Mouse (Mus musculus) midbrain, embryonic 10.5 days (tissue): Measurements from ENCODE around the gene Crym. TPM values are rescaled to one million over a fixed set of nuclear protein-coding genes. Genes with fewer than 3 reads are reported as not detected.

Source experiments
- DNase-seq: peaks from one replicate; pipeline ENCODE4 v3.0.0-alpha.2; 2017; ENCODE audit warnings: low spot score
- H3K27ac ChIP-seq: fragments of 300-500 bp; sonication (generic); replicated peaks from 2 replicates; pipeline ENCODE4 v1.5.1; 2016; ENCODE audit warnings: mild to moderate bottlenecking
- H3K27me3 ChIP-seq: fragments of 300-500 bp; sonication (generic); 2 replicates; pipeline ENCODE4 v1.6.1; 2016; ENCODE audit warnings: low read depth, mild to moderate bottlenecking; ENCODE audit not compliant: poor library complexity, severe bottlenecking
- H3K36me3 ChIP-seq: fragments of 300-500 bp; sonication (generic); 2 replicates; pipeline ENCODE4 v1.6.1; 2016; ENCODE audit warnings: mild to moderate bottlenecking, moderate library complexity
- H3K4me1 ChIP-seq: fragments of 300-500 bp; sonication (generic); 2 replicates; pipeline ENCODE4 v1.6.1; 2016
- H3K4me3 ChIP-seq: fragments of 300-500 bp; sonication (generic); 2 replicates; pipeline ENCODE4 v1.5.1; 2016; ENCODE audit warnings: mild to moderate bottlenecking, moderate library complexity
- H3K9me3 ChIP-seq: fragments of 300-500 bp; sonication (generic); replicated peaks from 2 replicates; pipeline ENCODE4 v1.6.1; 2016; ENCODE audit warnings: mild to moderate bottlenecking
- WGBS: fragments of 180-500 bp; shearing (Covaris S2); methylation state at CpG from one replicate; pipeline ENCODE4 v1.1.7; 2016; 5-methylcytosine and 5-hydroxymethylcytosine counted together
- polyA plus RNA-seq: library from polyadenylated mRNA; unstranded; fragments of >200 nt; fragmentation: Nextera tagmentation; extraction: Ambion mirVana; gene quantifications from 2 replicates; pipeline ENCODE4 v1.2.1, GENCODE M21; 2016

The Crym gene
- polyA plus RNA-seq, 1 experiment from 2014 or later = 40.2 TPM

- Histone ChIP-seq H3K4me1 (no peaks in the 10 kb centered on the region), H3K4me3 (no peak overlapping the region), H3K9me3 (no peaks in the 10 kb centered on the region), H3K27ac (no peak overlapping the region), H3K36me3 (no peaks in the 10 kb centered on the region), H3K27me3 (no peaks in the 10 kb centered on the region)
- no peak for DNase-seq
- WGBS = 88% methylated on average over 4 of the region's 4 CpGs
Observed at GRCm38 (mm10) chr7:120181401-120182230, 20.3 kb downstream of the Crym start.

GRCm38 (mm10) chr7:120180547-120180946 lies 21.4 kb downstream of the Crym start:
- DNase-seq = no peak
- no peaks in the 10 kb centered on the region for H3K9me3 ChIP-seq
- no peaks in the 10 kb centered on the region for H3K4me1 ChIP-seq
- H3K36me3 ChIP-seq = no peaks in the 10 kb centered on the region
- 86% methylated on average over 5 of the region's 5 CpGs for WGBS
- H3K27ac ChIP-seq = no peak overlapping the region
- no peak overlapping the region for H3K4me3 ChIP-seq
- no peaks in the 10 kb centered on the region for H3K27me3 ChIP-seq

- no peak for DNase-seq
- Histone ChIP-seq H3K4me3 (no peak overlapping the region), H3K36me3 (no peaks in the 10 kb centered on the region), H3K4me1 (no peaks in the 10 kb centered on the region), H3K9me3 (no peaks in the 10 kb centered on the region), H3K27ac (no peak overlapping the region), H3K27me3 (no peaks in the 10 kb centered on the region)
- WGBS = 44% methylated on average over 2 of the region's 2 CpGs
Observed at GRCm38 (mm10) chr7:120178935-120179334, 23.0 kb downstream of the Crym start.

GRCm38 (mm10) chr7:120177611-120178010 lies 24.3 kb downstream of the Crym start:
- Histone ChIP-seq H3K9me3 (no peaks in the 10 kb centered on the region), H3K4me3 (no peak overlapping the region), H3K4me1 (no peaks in the 10 kb centered on the region), H3K36me3 (no peaks in the 10 kb centered on the region), H3K27me3 (no peaks in the 10 kb centered on the region), H3K27ac (no peak overlapping the region)
- 89% methylated on average over 3 of the region's 3 CpGs for WGBS
- DNase-seq = no peak

- Histone ChIP-seq H3K27ac (no peak overlapping the region), H3K9me3 (no peaks in the 10 kb centered on the region), H3K36me3 (no peaks in the 10 kb centered on the region), H3K4me3 (no peak overlapping the region), H3K4me1 (no peaks in the 10 kb centered on the region), H3K27me3 (no peaks in the 10 kb centered on the region)
- WGBS = 84% methylated on average over 11 of the region's 11 CpGs
- DNase-seq = no peak
Observed at GRCm38 (mm10) chr7:120174723-120175504, 27.0 kb downstream of the Crym start.

- H3K9me3 ChIP-seq = no peaks in the 10 kb centered on the region
- H3K27me3 ChIP-seq = no peaks in the 10 kb centered on the region
- H3K4me1 ChIP-seq = no peaks in the 10 kb centered on the region
- H3K4me3 ChIP-seq = no peak within 1 kb of the TSS
- H3K27ac ChIP-seq = no peak within 1 kb of the TSS
- H3K36me3 ChIP-seq = no peaks in the 10 kb centered on the region
- DNase-seq = no peak
- WGBS = 89% methylated on average over 10 of the region's 10 CpGs
Observed at GRCm38 (mm10) chr7:120173603-120174244, 28.2 kb downstream of the Crym start, which contains the start of gene Anks4b. Gene Anks4b, plus strand, starts transcription at chr7:120173858.

GRCm38 (mm10) chr7:120172188-120172700 lies 29.7 kb downstream of the Crym start:
- Histone ChIP-seq H3K36me3 (no peaks in the 10 kb centered on the region), H3K4me3 (no peak overlapping the region), H3K27me3 (no peaks in the 10 kb centered on the region), H3K9me3 (no peaks in the 10 kb centered on the region), H3K4me1 (no peaks in the 10 kb centered on the region), H3K27ac (no peak overlapping the region)
- WGBS = 79% methylated on average over 1 of the region's 1 CpGs
- no peak for DNase-seq

- Histone ChIP-seq H3K4me3 (no peak overlapping the region), H3K4me1 (no peaks in the 10 kb centered on the region), H3K36me3 (no peaks in the 10 kb centered on the region), H3K27me3 (peaks cover 7% of the 10 kb centered on the region; the same call in 1 of the 2 replicates), H3K27ac (no peak overlapping the region), H3K9me3 (no peaks in the 10 kb centered on the region)
- 88% methylated on average over 11 of the region's 11 CpGs for WGBS
- DNase-seq = no peak
Observed at GRCm38 (mm10) chr7:120163581-120164251, 38.2 kb downstream of the Crym start.

GRCm38 (mm10) chr7:120158121-120158613 lies 43.7 kb downstream of the Crym start:
- Histone ChIP-seq H3K4me1 (peaks cover 22% of the 10 kb centered on the region), H3K9me3 (no peaks in the 10 kb centered on the region), H3K36me3 (no peaks in the 10 kb centered on the region), H3K4me3 (no peak overlapping the region), H3K27ac (no peak overlapping the region), H3K27me3 (peaks cover 22% of the 10 kb centered on the region; the same call in 1 of the 2 replicates)
- no peak for DNase-seq
- WGBS = 39% methylated on average over 4 of the region's 4 CpGs

- no peaks in the 10 kb centered on the region for H3K9me3 ChIP-seq
- no peak overlapping the region for H3K4me3 ChIP-seq
- peaks cover 22% of the 10 kb centered on the region; the same call in 1 of the 2 replicates for H3K27me3 ChIP-seq
- no peak for DNase-seq
- no peaks in the 10 kb centered on the region for H3K36me3 ChIP-seq
- 48% methylated on average over 5 of the region's 5 CpGs for WGBS
- H3K4me1 ChIP-seq = peaks cover 22% of the 10 kb centered on the region
- H3K27ac ChIP-seq = no peak overlapping the region
Observed at GRCm38 (mm10) chr7:120157575-120158061, 44.3 kb downstream of the Crym start.

GRCm38 (mm10) chr7:120156841-120157409 lies 45.0 kb downstream of the Crym start:
- WGBS = 51% methylated on average over 2 of the region's 2 CpGs
- Histone ChIP-seq H3K4me1 (peaks cover 22% of the 10 kb centered on the region), H3K9me3 (no peaks in the 10 kb centered on the region), H3K4me3 (no peak overlapping the region), H3K27ac (no peak overlapping the region), H3K36me3 (no peaks in the 10 kb centered on the region), H3K27me3 (peaks cover 22% of the 10 kb centered on the region; the same call in 1 of the 2 replicates)
- no peak for DNase-seq
